Mouse (Mus musculus): ENCODE measurements around the gene Naa16. TPM values are rescaled to one million over a fixed set of nuclear protein-coding genes. Genes with fewer than 3 reads are reported as not detected.
A peak's percentile ranks its signal among the peaks of the same experiment; 100 is the strongest.

Gene Naa16
- polyA plus RNA-seq, 1 experiment = 1.7 TPM

GRCm38 (mm10) chr14:79301466-79301875, 89.1 kb downstream of the Naa16 start, which contains the start of gene Rgcc:
TSS of gene Rgcc (minus strand) at chr14:79301645.
- WGBS = 2% methylated on average over 34 of the region's 34 CpGs
- peak; percentile 75 for DNase-seq (ENCODE audit: low read depth, low spot score)

GRCm38 (mm10) chr14:79300641-79301350, 89.8 kb downstream of the Naa16 start:
- WGBS = under 1% methylated on average over 52 of the region's 52 CpGs
- no peak for DNase-seq (ENCODE audit: low read depth, low spot score)

DNA sequence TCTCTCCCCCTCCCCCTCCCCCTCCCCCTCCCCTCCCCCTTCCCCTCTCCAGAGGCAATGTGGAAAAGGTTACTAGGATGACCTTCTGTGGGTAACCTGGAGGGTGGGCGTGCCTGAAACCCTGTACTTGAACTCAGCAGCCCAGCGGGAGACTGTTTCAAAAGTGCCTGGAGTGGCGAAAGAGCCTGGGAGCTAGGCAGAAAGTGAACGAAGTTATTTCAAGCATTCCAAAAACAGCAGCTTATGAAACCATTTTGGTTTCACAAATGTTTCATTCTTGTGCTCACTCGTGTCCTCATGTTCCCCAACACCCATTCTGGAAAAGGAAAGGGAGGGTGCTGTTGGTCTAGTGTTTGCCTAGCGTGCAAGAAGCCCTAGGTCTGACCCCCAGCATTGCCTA, 90.8 kb downstream of the Naa16 start:
- DNase-seq (ENCODE audit: low read depth, low spot score) = no peak
- WGBS = 8% methylated on average over 6 of the region's 6 CpGs

DNA sequence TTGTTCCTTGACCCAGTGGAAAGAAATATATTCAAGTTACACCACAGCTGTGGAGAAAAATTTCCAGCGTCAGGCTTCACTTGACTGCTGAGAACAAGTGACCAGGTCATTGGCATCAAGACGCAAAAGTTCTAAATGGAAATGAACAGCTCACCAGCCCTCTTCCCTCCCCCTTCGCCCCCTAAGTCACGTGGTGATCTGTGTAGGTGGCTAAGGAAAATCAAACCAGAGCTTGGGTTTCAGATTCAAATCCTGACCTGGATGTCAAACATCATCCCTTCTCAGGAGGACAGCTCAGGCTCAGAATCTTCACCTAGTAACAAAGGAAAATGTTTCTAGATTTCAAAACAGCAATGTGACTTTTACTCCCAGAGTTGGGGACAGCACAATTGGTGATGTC, 91.3 kb downstream of the Naa16 start:
- DNase-seq (ENCODE audit: low read depth, low spot score) = no peak
- 27% methylated on average over 4 of the region's 4 CpGs for WGBS

- no peak for DNase-seq (ENCODE audit: low read depth, low spot score)
- 33% methylated on average over 7 of the region's 7 CpGs for WGBS
Observed at GRCm38 (mm10) chr14:79298314-79298992, 92.1 kb downstream of the Naa16 start.

- WGBS = 45% methylated on average over 5 of the region's 5 CpGs
- DNase-seq (ENCODE audit: low read depth, low spot score) = no peak
Observed at GRCm38 (mm10) chr14:79296836-79297235, 93.7 kb downstream of the Naa16 start.

DNA sequence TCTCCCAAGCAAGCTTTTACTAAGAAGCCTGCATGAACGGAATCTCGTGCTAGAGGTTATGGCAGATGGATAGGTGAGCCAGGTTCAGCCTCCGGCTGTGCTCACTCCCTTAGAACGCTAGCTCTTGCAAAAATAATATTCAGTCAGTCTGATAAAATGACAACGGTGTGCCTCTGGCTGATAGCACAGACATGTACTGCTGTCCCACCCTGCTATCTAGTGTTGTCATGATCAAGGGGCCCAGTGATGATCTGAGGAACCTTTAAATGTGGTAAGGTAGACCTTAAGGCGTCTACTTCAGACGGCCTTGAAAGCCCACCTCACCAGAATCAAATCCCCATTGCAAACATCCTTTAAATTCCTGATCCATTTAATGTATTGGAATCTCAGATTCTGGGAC, 94.4 kb downstream of the Naa16 start:
- WGBS = 60% methylated on average over 7 of the region's 7 CpGs
- no peak for DNase-seq (ENCODE audit: low read depth, low spot score)

- DNase-seq (ENCODE audit: low read depth, low spot score) = no peak
- WGBS = 58% methylated on average over 9 of the region's 9 CpGs
Observed at GRCm38 (mm10) chr14:79295579-79295978, 95.0 kb downstream of the Naa16 start.

GRCm38 (mm10) chr14:79294950-79295349, 95.6 kb downstream of the Naa16 start:
- DNase-seq (ENCODE audit: low read depth, low spot score) = no peak
- WGBS = 35% methylated on average over 5 of the region's 5 CpGs

GRCm38 (mm10) chr14:79294051-79294814, 96.3 kb downstream of the Naa16 start:
- DNase-seq (ENCODE audit: low read depth, low spot score) = no peak
- 68% methylated on average over 8 of the region's 8 CpGs for WGBS

DNA sequence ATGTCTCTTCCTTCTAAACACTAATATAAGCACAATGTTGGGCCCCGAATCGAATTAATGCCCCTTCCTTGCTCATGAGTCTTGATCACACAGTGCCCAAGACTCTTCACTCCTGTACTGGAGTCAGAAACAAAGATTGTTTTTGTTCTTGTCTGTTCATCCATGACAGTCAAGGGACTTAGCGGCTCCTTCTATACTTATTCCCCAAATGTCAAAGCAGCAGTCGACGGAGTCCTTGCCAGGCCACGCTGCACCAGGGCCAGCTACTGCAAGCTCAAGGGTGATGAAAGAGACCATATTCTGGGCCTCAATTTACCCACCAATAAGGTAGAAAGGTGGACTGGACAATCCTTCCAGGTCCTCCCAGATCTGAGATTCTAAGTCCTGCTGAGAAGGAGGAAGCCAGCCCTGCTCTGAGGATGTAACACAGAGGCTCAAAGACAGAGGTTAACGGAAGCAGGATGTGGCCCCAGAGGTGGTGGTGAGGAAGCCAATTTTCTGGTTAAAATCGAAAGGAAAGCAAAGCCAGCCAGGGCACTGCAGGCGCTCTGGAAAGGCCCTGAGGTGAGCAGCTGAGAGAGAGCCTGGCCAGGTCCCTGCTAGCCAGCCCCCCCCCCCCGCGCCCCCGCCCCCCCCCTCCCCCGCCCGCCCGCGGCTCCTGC, 97.3 kb downstream of the Naa16 start:
- whole genome bisulfite sequencing = 46% methylated on average over 13 of the region's 16 CpGs
- DNase-seq (ENCODE audit: low read depth, low spot score) = no peak

DNA sequence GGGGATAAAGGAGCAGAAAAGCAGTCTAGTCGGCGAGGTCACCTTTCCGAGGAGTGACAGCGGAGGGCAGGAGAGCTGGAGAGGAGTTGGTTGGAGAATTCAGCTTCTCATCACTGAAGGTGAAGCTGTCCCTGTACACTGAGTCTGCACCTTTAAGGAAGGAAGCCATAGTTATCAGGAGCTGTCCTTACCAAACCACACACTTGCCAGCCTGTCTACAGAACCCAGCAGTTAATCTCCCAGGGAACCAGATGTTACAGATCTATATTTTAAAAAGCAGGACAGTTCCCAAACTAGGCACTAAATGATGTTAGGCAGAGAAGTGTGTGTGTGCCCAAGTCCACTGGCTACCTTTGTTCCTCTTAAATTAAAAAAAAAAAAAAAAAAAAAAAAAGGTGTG, 98.9 kb downstream of the Naa16 start:
- WGBS = 92% methylated on average over 4 of the region's 4 CpGs

DNA sequence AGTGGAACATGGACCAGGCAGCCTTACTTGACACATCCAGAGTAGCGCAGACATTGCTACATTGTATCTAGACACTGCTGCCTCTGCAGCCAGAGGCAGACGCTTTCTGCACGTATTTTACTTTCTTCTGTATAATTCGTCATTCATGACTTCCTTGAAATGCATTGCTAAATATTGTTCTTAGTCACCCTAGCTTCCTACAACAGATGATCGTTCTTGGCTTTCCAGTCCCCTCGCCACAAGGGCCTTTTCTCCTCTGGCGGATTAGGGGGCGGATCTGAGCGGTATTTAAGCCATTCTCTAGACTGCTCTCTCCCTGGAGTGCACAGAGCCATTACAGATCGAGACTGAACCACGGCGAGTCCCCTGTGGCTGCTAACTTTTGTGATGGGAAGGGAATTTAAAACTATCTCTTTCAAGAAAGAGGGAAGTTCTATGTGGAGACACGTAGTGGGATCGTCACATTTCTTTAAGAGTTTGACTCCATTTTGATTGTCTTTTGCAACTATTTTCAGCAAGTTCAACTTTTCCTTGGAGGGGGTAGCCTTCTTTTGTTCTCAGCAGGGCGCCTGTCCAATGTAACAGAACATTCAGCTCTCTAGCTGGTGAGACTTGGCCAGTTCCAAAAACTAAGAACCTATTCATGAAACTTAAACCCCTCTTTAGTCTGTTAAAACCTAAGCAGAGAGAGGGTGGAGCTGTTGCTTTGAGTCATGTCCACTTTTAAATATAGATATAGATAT, 99.7 kb downstream of the Naa16 start:
- 71% methylated on average over 15 of the region's 15 CpGs for WGBS
- no peak for DNase-seq (ENCODE audit: low read depth, low spot score)

More for the DNA sequence above, 98.9 kb downstream of the Naa16 start:
- DNase-seq (ENCODE audit: low read depth, low spot score) = no peak

DNA sequence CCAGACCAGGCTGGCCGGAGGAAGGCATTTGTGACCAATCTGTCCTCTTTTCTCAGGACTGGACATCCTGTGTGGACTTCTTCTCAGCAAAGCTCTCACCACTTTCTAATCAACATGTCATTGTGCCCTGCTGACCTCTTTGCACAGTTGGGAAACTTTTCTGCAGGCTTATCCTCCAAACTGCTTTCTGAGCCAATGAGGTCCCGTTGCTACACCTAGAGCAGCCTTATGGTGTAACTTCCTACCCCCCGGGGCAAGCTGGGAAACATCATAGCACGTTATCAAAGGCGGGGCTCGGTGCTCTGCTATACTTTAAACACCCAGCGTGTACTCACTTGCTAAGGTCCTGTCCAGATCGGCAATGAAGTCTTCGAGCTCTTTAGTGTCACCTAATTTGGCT, 100.7 kb downstream of the Naa16 start:
- DNase-seq (ENCODE audit: low read depth, low spot score) = no peak
- WGBS = 45% methylated on average over 9 of the region's 9 CpGs

DNA sequence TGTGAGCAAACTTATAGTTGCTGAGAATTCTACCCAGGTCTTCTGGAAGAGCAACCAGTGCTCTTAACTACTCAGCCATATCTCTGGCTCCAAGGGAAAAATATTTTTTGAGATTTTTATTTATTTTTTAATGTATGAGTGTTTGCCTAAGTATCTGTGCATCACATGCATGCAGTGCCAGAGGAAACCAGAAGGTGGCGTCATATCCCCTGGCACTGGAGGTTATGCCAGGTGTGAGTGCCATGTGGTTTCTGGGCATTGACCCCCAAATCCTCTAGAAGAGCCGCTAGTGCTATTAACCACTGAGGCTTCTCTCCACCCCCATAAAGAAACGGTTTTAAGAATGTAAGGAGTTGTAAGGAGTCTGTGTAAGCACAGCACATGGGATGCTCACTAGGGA, 102.3 kb downstream of the Naa16 start:
- WGBS = 70% methylated on average over 3 of the region's 3 CpGs
- DNase-seq (ENCODE audit: low read depth, low spot score) = no peak

DNA sequence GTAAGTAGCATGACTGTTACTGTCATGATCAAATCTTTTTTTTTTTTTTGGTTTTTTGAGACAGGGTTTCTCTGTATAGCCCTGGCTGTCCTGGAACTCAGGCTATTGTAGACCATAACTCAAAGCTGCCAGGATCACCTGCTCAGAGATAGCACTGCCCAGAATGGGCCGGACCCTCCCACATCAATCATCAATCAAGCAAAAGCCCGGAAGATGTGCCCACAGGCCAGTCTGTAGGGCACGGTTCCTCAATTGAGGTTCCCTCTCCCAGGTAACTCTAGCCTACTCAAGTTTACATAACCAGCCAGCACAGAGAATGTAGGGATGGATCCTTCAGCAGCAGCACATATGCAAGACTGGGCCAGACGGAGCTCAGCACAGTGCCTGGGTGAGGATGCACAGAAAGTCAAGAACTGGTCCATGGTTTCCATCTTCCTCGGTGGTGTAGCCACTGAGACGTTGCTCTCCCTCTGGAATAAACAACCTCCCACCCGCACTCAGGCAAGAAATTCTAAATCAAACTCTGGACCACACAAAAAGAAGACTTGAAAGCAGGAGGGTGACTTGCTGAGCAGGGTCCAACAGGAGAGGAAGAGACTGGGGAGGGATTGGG, 103.2 kb downstream of the Naa16 start:
- 63% methylated on average over 7 of the region's 7 CpGs for WGBS
- DNase-seq (ENCODE audit: low read depth, low spot score) = no peak

DNA sequence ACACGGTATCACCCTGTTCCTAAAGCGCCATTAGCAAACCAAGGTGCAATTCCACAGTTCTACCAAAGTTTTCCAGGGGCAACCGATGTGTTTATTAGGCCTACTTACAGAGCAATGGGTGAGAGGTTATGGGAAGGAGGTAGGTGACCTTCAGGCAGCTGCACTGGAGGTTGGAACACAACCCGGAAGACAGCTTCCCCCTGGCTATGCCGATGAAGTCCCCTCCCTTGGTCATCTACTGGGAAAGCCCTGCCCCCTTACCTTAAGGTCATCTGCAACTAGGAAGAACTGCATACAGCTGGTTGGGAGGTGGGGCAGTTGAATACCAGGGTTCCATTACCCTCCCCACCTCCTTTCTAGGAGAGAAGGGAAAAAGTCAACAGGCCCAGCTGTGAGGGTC, 105.0 kb downstream of the Naa16 start:
- 80% methylated on average over 5 of the region's 5 CpGs for WGBS
- DNase-seq (ENCODE audit: low read depth, low spot score) = no peak

GRCm38 (mm10) chr14:79284616-79285015, 106.0 kb downstream of the Naa16 start:
- WGBS = 92% methylated on average over 4 of the region's 4 CpGs
- DNase-seq (ENCODE audit: low read depth, low spot score) = no peak

DNA sequence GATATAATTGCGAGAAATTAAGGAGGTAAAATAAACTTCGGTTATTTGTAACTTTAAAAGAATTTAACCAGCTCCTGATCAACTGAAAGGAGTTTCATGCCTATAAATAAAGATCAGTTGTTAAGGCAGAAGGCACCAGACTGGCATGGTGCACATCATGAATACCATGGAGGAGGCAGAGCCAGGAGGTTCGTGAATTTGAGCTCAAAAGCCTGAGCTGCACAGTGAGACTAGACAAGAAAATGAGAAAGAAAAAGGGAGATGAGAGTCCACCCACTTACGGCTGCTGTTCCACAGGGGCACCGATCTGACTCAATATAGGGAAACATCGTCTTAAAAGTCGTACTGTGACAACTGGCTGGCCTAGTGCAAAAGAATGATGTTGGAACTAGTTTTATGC, 106.6 kb downstream of the Naa16 start:
- DNase-seq (ENCODE audit: low read depth, low spot score) = no peak
- 94% methylated on average over 7 of the region's 7 CpGs for WGBS

Data from large intestine, adult 2 months (tissue).